Mouse (Mus musculus): ENCODE data around the gene Fgd3. TPM values are rescaled to one million over a fixed set of nuclear protein-coding genes. Genes with fewer than 3 reads are reported as not detected.

Fgd3 gene
- polyA plus RNA-seq, 1 experiment: not detected

DNA sequence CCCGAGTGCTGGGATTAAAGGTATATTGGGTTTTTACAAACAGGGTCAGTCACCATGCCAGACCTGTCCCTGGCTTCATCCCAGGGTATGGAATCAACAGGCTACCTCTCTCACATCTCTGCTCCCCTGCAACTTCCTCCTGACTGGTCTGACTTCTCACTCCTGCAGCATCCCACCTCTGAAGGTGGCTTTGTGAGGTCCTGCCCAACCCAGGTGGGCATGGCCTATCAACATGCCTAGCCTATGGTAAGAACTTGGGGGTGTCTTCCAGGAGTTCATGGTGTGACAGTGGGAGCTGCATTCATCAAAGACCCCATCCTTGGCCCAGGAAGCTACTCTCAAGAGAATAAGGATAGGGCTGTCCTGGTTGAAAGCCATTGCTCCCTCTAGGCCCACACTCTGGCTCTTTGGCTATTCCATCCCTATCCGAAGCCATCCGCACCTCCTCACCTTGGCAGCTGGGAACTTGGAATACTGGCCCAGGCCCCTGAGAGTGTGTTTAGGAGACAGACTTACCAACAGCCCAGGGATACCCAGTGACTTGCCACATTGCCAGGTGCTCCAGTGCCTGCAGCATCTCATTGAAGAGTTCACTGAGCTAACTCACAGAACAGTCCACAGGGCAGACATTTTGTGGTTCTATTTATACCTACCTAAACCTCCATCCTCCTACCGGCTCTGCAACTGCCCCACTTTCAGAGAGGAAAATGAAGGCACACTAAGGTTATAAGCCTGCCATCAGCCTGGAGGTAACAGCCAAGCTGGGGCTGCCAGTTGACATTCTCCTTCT is 107.2 kb downstream of the Fgd3 start:
- TF ChIP-seq POLR2A (IDR thresholded peaks at IDR 0.05; ENCODE audit: insufficient read depth, low read depth, low read length) (no peak), CTCF (IDR thresholded peaks at IDR 0.05; ENCODE audit: insufficient read depth, low read depth, low read length) (no peak)
- 75% methylated on average over 4 of the region's 4 CpGs for WGBS
- Histone ChIP-seq H3K4me3 (ENCODE audit: insufficient read depth, low read depth, low read length) (no peak overlapping the region), H3K4me1 (ENCODE audit: control insufficient read depth, insufficient read depth, low read length) (peaks cover 23% of the 10 kb centered on the region), H3K27ac (ENCODE audit: insufficient read depth, low read depth, low read length) (no peak overlapping the region)

Other genes with a start within 250 kb of the Fgd3 start
- not detected in 2 replicates for gene Wnk2, start 172.3 kb downstream of the Fgd3 start, polyA plus RNA-seq (2012; ENCODE audit: insufficient read depth, insufficient read length, low replicate concordance, missing spikeins)
- not detected in 2 replicates for gene Ninj1, start 132.8 kb downstream of the Fgd3 start, polyA plus RNA-seq (2012; ENCODE audit: insufficient read depth, insufficient read length, low replicate concordance, missing spikeins)
- gene Card19, start 104.3 kb downstream of the Fgd3 start, polyA plus RNA-seq (2012; ENCODE audit: insufficient read depth, insufficient read length, low replicate concordance, missing spikeins): not detected in 2 replicates
- not detected in 2 replicates for gene Susd3, start 71.6 kb downstream of the Fgd3 start, polyA plus RNA-seq (2012; ENCODE audit: insufficient read depth, insufficient read length, low replicate concordance, missing spikeins)
- gene Bicd2, start 21.3 kb upstream of the Fgd3 start, polyA plus RNA-seq (2012; ENCODE audit: insufficient read depth, insufficient read length, low replicate concordance, missing spikeins): 48.0 TPM in 1 of 2 replicates, not detected in the other
- gene Ippk, start 100.9 kb upstream of the Fgd3 start, polyA plus RNA-seq (2012; ENCODE audit: insufficient read depth, insufficient read length, low replicate concordance, missing spikeins): not detected in 2 replicates
- gene Tes3-ps, start 173.0 kb upstream of the Fgd3 start, polyA plus RNA-seq (2012; ENCODE audit: insufficient read depth, insufficient read length, low replicate concordance, missing spikeins): not detected in 2 replicates
- not detected in 2 replicates for gene Ecm2, start 184.5 kb upstream of the Fgd3 start, polyA plus RNA-seq (2012; ENCODE audit: insufficient read depth, insufficient read length, low replicate concordance, missing spikeins)
- gene Aspn, start 224.1 kb upstream of the Fgd3 start, polyA plus RNA-seq (2012; ENCODE audit: insufficient read depth, insufficient read length, low replicate concordance, missing spikeins): not detected in 2 replicates